Mouse (Mus musculus) cortical plate, adult 2 months (tissue): ENCODE data around the gene Gdf11.

ENCODE experiments used
- CTCF ChIP-seq: fragments of 200-500 bp; IDR thresholded peaks from 2 replicates; pipeline ENCODE4 v1.5.1; 2011; ENCODE audit warnings: mild to moderate bottlenecking, control low read depth, low read length; ENCODE audit not compliant: insufficient read depth; ENCODE audit errors: extremely low read depth
- POLR2A ChIP-seq: fragments of 200-500 bp; IDR thresholded peaks from 2 replicates; pipeline ENCODE4 v1.6.1; 2011; ENCODE audit warnings: mild to moderate bottlenecking, low read length, control low read depth; ENCODE audit not compliant: insufficient read depth; ENCODE audit errors: extremely low read depth

DNA sequence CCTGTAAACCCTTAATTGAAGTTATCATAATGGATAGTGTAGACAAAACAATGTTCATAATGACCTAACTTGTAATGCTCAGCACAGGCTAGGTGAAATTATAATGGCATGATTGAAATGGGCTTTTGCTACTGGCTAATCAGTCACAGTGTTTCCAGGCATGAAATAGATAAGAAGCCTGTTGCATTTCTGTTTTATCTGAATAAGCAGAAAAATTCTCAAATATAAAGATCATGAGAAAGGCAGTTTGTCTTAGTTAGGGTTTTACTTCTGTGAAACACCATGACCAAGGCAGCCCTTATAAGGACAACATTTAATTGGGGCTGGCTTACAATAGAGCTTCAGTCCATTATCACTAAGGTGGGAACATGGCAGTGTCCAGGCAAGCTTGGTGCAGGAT is 50.9 kb downstream of the Gdf11 start:
- TF ChIP-seq CTCF (no peak), POLR2A (no peak)
